Comparison of ENCODE assay signal across 8 mouse cellular contexts in the genomic region with DNA sequence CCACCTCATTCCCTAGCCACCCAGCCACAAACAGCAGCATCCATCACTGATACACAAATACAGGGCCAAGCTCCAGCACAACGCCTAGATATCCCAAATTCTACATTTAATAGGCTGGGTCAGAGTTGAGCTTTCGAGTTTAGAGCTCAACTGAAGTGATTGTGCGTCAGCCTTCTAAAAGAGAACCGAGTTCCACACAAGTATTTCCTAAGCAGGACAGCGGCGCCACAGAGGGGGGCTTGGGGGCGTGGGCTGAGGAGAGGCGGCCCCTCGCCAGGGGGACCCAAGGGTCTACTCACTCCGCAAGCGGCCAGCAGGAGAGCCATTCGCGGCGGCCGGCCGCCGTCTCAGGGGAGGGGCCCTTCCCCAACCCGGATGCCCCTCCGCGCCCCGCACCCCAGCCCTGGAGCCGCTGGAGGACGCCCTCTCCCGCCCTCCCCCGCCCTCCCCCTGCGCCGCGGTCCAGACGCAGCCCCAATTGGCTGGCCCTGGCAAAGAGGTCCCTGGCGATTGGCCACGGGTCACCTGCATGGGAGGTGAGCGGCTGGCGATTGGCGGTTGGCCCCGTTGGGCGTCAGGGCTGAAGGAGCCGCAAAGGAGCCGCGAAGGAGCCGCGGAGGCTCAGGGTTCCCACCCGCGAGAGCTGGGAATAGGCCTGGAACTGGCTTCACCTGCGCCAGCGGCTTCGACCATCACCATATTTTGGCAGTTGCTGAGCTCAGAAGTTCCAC.
A peak's percentile ranks its signal among the peaks of the same experiment; 100 is the strongest.
DNase-seq lines count a peak whose midpoint lies in the region; ATAC-seq lines count a peak whose summit lies in the region.

No protein-coding gene starts in this region.

- peak; percentile 98 for ATAC-seq in heart, embryonic 13.5 days (ENCODE audit: extremely low read depth, insufficient number of reproducible peaks, low FRiP score, low TSS enrichment)
- peak; percentile 100 for ATAC-seq in liver, embryonic 12.5 days
- ATAC-seq in stomach, embryonic 15.5 days (ENCODE audit: insufficient read depth, low FRiP score, low read depth): peak; percentile 99

- H3K4me1 ChIP-seq in brown adipose tissue, adult 24 weeks (ENCODE audit: control insufficient read depth, insufficient read depth, insufficient read length, low read length): peaks cover 36% of the 10 kb centered on the region
- H3K4me1 ChIP-seq in heart, embryonic 13.5 days: peaks cover 47% of the 10 kb centered on the region
- H3K4me1 ChIP-seq in liver, embryonic 12.5 days: peaks cover 49% of the 10 kb centered on the region
- H3K4me1 ChIP-seq in stomach, embryonic 15.5 days: peaks cover 11% of the 10 kb centered on the region

- WGBS in heart, embryonic 13.5 days: under 1% methylated on average over 42 of the region's 46 CpGs
- WGBS in liver, embryonic 12.5 days (ENCODE audit: insufficient replicate concordance): under 1% methylated on average over 46 of the region's 46 CpGs
- WGBS in stomach, embryonic 15.5 days: under 1% methylated on average over 35 of the region's 46 CpGs

- H3K9me3 ChIP-seq in heart, embryonic 13.5 days: no peaks in the 10 kb centered on the region
- no peaks in the 10 kb centered on the region for H3K9me3 ChIP-seq in liver, embryonic 12.5 days (replicated peaks)
- H3K9me3 ChIP-seq in stomach, embryonic 15.5 days: no peaks in the 10 kb centered on the region

- peak; percentile 96 for DNase-seq in CD4-positive, CD25-positive, alpha-beta regulatory T cell, adult 2 months (ENCODE audit: low read depth, low spot score)
- peak; percentile 45 for DNase-seq in fat pad, adult 2 months (ENCODE audit: extremely low read depth, low read depth, low spot score)
- DNase-seq in kidney, postnatal 10 days: peak; percentile 97
- DNase-seq in natural killer cell, adult 2 months (ENCODE audit: low spot score in 2 of 2): peak; percentile 84 to 89

- peak overlapping the region; percentile 96 for H3K27ac ChIP-seq in brown adipose tissue, adult 24 weeks (replicated peaks; ENCODE audit: low read depth, low read length)
- peak overlapping the region; percentile 91 for H3K27ac ChIP-seq in heart, embryonic 13.5 days (replicated peaks)
- H3K27ac ChIP-seq in liver, embryonic 12.5 days: peak overlapping the region; percentile 82
- peak overlapping the region; percentile 88 for H3K27ac ChIP-seq in stomach, embryonic 15.5 days

- no peaks in the 10 kb centered on the region for H3K36me3 ChIP-seq in heart, embryonic 13.5 days
- no peaks in the 10 kb centered on the region for H3K36me3 ChIP-seq in liver, embryonic 12.5 days
- H3K36me3 ChIP-seq in stomach, embryonic 15.5 days: no peaks in the 10 kb centered on the region

- peak overlapping the region; percentile 87 for H3K9ac ChIP-seq in heart, embryonic 13.5 days
- H3K9ac ChIP-seq in liver, embryonic 12.5 days: peak overlapping the region; percentile 78
- H3K9ac ChIP-seq in stomach, embryonic 15.5 days: peak overlapping the region; percentile 29; the same call in 1 of the 2 replicates

- H3K4me3 ChIP-seq in brown adipose tissue, adult 24 weeks (ENCODE audit: insufficient read depth, low read depth, low read length): peak overlapping the region; percentile 71
- peak overlapping the region; percentile 72 for H3K4me3 ChIP-seq in heart, embryonic 13.5 days
- H3K4me3 ChIP-seq in liver, embryonic 12.5 days: peak overlapping the region; percentile 71
- peak overlapping the region; percentile 56 for H3K4me3 ChIP-seq in stomach, embryonic 15.5 days (replicated peaks)

- H3K4me2 ChIP-seq in heart, embryonic 13.5 days: peak overlapping the region; percentile 74
- H3K4me2 ChIP-seq in liver, embryonic 12.5 days: peak overlapping the region; percentile 78
- peak overlapping the region; percentile 77 for H3K4me2 ChIP-seq in stomach, embryonic 15.5 days

- H3K27me3 ChIP-seq in heart, embryonic 13.5 days (replicated peaks): no peaks in the 10 kb centered on the region
- no peaks in the 10 kb centered on the region for H3K27me3 ChIP-seq in liver, embryonic 12.5 days (replicated peaks)
- H3K27me3 ChIP-seq in stomach, embryonic 15.5 days (replicated peaks): no peaks in the 10 kb centered on the region

Comparison
In these comparisons a context has a peak if more than half of its experiments do, and no peak if none do; other contexts are left out.
1. Peak in every context shown above with its lines: DNase-seq, ATAC-seq, H3K4me3 ChIP-seq and H3K27ac ChIP-seq.
2. DNase-seq: peak in every context shown above with its lines; median percentile 97 in kidney, postnatal 10 days; 96 in CD4-positive, CD25-positive, alpha-beta regulatory T cell, adult 2 months; 86 in natural killer cell, adult 2 months; 45 in fat pad, adult 2 months.
3. H3K9ac ChIP-seq: peak in every context shown above with its lines; median percentile 87 in heart, embryonic 13.5 days; 78 in liver, embryonic 12.5 days; 29 in stomach, embryonic 15.5 days.